Mouse (Mus musculus) embryonic fibroblast, embryonic 13.5 days (primary cell): ENCODE measurements at regions not wholly inside any gene's neighbourhood (a gene's known extent, or its start where the extent isn't known, plus 50 kb on each side); places are given as distances from the start of the nearest gene placed in this dataset.

ENCODE experiments used
- CTCF ChIP-seq: IDR thresholded peaks from 2 replicates; pipeline ENCODE4 v1.5.1; 2011; ENCODE audit warnings: mild to moderate bottlenecking, control low read depth, low read length, moderate library complexity, borderline replicate concordance; ENCODE audit not compliant: insufficient read depth
- POLR2A ChIP-seq: IDR thresholded peaks from 2 replicates; pipeline ENCODE4 v1.6.1; 2011; ENCODE audit warnings: low read depth, mild to moderate bottlenecking, control low read depth, low read length, moderate library complexity

- no peak for TF ChIP-seq CTCF
- no peak for TF ChIP-seq POLR2A
Observed at GRCm38 (mm10) chr13:60425140-60425539, 176.6 kb upstream of the Dapk1 start.
